Mouse (Mus musculus): ENCODE data around the gene Stra6. TPM values are rescaled to one million over a fixed set of nuclear protein-coding genes. Genes with fewer than 3 reads are reported as not detected.

The Stra6 gene
- total RNA-seq, 2 experiments from 2014 or later, result 0.18 to 0.69 TPM

GRCm38 (mm10) chr9:58087277-58087998, 23.9 kb downstream of the Stra6 start:
- DNase-seq, result no peak

GRCm38 (mm10) chr9:58091623-58092425, 28.2 kb downstream of the Stra6 start:
- DNase-seq, result peak; percentile 22 to 29
- intact Hi-C loops (cut with DNase I), result no loop called here

More at GRCm38 (mm10) chr9:58087277-58087998, 23.9 kb downstream of the Stra6 start:
- intact Hi-C loops (cut with DNase I), result loop anchor here (10.0 kb wide), 1 partner anchor 613 kb away; no protein-coding TSS in a partner anchor

GRCm38 (mm10) chr9:58092581-58093269, 29.1 kb downstream of the Stra6 start:
- intact Hi-C loops (cut with DNase I), result no loop called here
- DNase-seq, result peak; percentile 63 to 69

- intact Hi-C loops (cut with DNase I), result no loop called here
- no peak for DNase-seq
Measured at GRCm38 (mm10) chr9:58093776-58094175, 30.2 kb downstream of the Stra6 start.

- intact Hi-C loops (cut with DNase I), result no loop called here
Measured at GRCm38 (mm10) chr9:58095977-58096376, 32.4 kb downstream of the Stra6 start.

GRCm38 (mm10) chr9:58096629-58097301, 33.2 kb downstream of the Stra6 start:
- intact Hi-C loops (cut with DNase I), result no loop called here
- DNase-seq, result no peak

More at GRCm38 (mm10) chr9:58095977-58096376, 32.4 kb downstream of the Stra6 start:
- no peak for DNase-seq

GRCm38 (mm10) chr9:58099836-58100565, 36.4 kb downstream of the Stra6 start:
- DNase-seq, result no peak
- intact Hi-C loops (cut with DNase I), result no loop called here

GRCm38 (mm10) chr9:58102013-58102412, 38.4 kb downstream of the Stra6 start:
- intact Hi-C loops (cut with DNase I), result no loop called here
- DNase-seq, result no peak

- no peak for DNase-seq
- intact Hi-C loops (cut with DNase I), result no loop called here
Measured at GRCm38 (mm10) chr9:58103647-58104046, 40.1 kb downstream of the Stra6 start.

GRCm38 (mm10) chr9:58105595-58106169, 42.1 kb downstream of the Stra6 start:
- intact Hi-C loops (cut with DNase I), result no loop called here

GRCm38 (mm10) chr9:58107494-58107893, 43.9 kb downstream of the Stra6 start:
- no peak for DNase-seq
- intact Hi-C loops (cut with DNase I), result no loop called here

More at GRCm38 (mm10) chr9:58105595-58106169, 42.1 kb downstream of the Stra6 start:
- no peak for DNase-seq

GRCm38 (mm10) chr9:58110787-58111186, 47.2 kb downstream of the Stra6 start:
- no peak for DNase-seq
- intact Hi-C loops (cut with DNase I), result no loop called here

- DNase-seq, result no peak
- intact Hi-C loops (cut with DNase I), result no loop called here
Measured at GRCm38 (mm10) chr9:58111431-58111830, 47.8 kb downstream of the Stra6 start.

- no peak for DNase-seq
- intact Hi-C loops (cut with DNase I), result no loop called here
Measured at GRCm38 (mm10) chr9:58112321-58112751, 48.7 kb downstream of the Stra6 start.

GRCm38 (mm10) chr9:58112866-58113278, 49.3 kb downstream of the Stra6 start:
- DNase-seq, result no peak
- intact Hi-C loops (cut with DNase I), result no loop called here

GRCm38 (mm10) chr9:58113279-58113884, 49.8 kb downstream of the Stra6 start:
- intact Hi-C loops (cut with DNase I), result no loop called here
- DNase-seq, result no peak

GRCm38 (mm10) chr9:58114019-58114418, 50.4 kb downstream of the Stra6 start:
- intact Hi-C loops (cut with DNase I), result no loop called here
- DNase-seq, result no peak

- no peak for DNase-seq
- intact Hi-C loops (cut with DNase I), result no loop called here
Measured at GRCm38 (mm10) chr9:58115297-58115925, 51.8 kb downstream of the Stra6 start.

Measured in gastrocnemius, postnatal 36 days (tissue).